Mouse (Mus musculus): Measurements from ENCODE around the gene Tdp1. TPM values are rescaled to one million over a fixed set of nuclear protein-coding genes. Genes with fewer than 3 reads are reported as not detected.

Tdp1 gene
- polyA plus RNA-seq, 1 experiment: 68.7 TPM

- H3K27me3 ChIP-seq (ENCODE audit: control insufficient read depth, insufficient read depth, low read length, poor library complexity, severe bottlenecking): no peaks in the 10 kb centered on the region
- no peak overlapping the region for H3K27ac ChIP-seq (ENCODE audit: insufficient read depth, low read length)
- no peaks in the 10 kb centered on the region for H3K36me3 ChIP-seq (ENCODE audit: control insufficient read depth, insufficient read depth, low read length, poor library complexity, severe bottlenecking)
- H3K9ac ChIP-seq (ENCODE audit: low read depth, poor library complexity, severe bottlenecking): no peak overlapping the region
- H3K4me3 ChIP-seq (ENCODE audit: low read depth, low read length): no peak overlapping the region
- no peaks in the 10 kb centered on the region for H3K9me3 ChIP-seq (replicated peaks; ENCODE audit: control insufficient read depth, insufficient read depth, low read length, poor library complexity, severe bottlenecking)
- TF ChIP-seq POLR2A (IDR thresholded peaks at IDR 0.05; ENCODE audit: insufficient read depth, low read length): no peak
- no peak for TF ChIP-seq EP300 (IDR thresholded peaks at IDR 0.05; ENCODE audit: insufficient read depth, low read depth, low read length)
- TF ChIP-seq CTCF (IDR thresholded peaks at IDR 0.05; ENCODE audit: low read depth, low read length): no peak
- peaks cover 2% of the 10 kb centered on the region for H3K4me1 ChIP-seq (ENCODE audit: control insufficient read depth, insufficient read depth, low read length)
These were observed 116.9 kb downstream of the Tdp1 start for GRCm38 (mm10) chr12:100001246-100001645.

DNA sequence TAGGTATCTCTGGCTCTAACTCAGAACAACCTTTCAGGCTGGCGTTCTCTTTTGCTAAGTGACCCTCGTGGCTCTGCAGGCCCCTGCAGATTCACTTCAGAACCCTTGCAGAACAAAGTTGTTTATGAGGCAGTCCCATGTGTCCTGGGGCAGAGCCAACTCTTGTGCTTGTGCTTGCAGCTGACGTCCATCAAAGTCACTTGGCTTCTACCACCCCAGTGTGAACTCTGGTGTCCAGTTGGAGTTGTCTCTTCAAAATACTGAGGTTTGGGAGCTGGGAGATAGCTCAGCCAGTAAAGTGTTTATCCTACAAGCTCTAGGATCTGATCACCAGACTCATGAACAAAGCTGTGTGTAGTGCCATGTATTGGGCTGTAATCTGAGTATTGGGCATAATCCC, 117.6 kb downstream of the Tdp1 start:
- Histone ChIP-seq H3K27ac (ENCODE audit: insufficient read depth, low read length) (no peak overlapping the region), H3K9me3 (replicated peaks; ENCODE audit: control insufficient read depth, insufficient read depth, low read length, poor library complexity, severe bottlenecking) (no peaks in the 10 kb centered on the region), H3K9ac (ENCODE audit: low read depth, poor library complexity, severe bottlenecking) (no peak overlapping the region), H3K4me1 (ENCODE audit: control insufficient read depth, insufficient read depth, low read length) (peaks cover 2% of the 10 kb centered on the region), H3K27me3 (ENCODE audit: control insufficient read depth, insufficient read depth, low read length, poor library complexity, severe bottlenecking) (no peaks in the 10 kb centered on the region), H3K36me3 (ENCODE audit: control insufficient read depth, insufficient read depth, low read length, poor library complexity, severe bottlenecking) (no peaks in the 10 kb centered on the region), H3K4me3 (ENCODE audit: low read depth, low read length) (no peak overlapping the region)
- TF ChIP-seq CTCF (IDR thresholded peaks at IDR 0.05; ENCODE audit: low read depth, low read length) (no peak), EP300 (IDR thresholded peaks at IDR 0.05; ENCODE audit: insufficient read depth, low read depth, low read length) (no peak), POLR2A (IDR thresholded peaks at IDR 0.05; ENCODE audit: insufficient read depth, low read length) (no peak)

DNA sequence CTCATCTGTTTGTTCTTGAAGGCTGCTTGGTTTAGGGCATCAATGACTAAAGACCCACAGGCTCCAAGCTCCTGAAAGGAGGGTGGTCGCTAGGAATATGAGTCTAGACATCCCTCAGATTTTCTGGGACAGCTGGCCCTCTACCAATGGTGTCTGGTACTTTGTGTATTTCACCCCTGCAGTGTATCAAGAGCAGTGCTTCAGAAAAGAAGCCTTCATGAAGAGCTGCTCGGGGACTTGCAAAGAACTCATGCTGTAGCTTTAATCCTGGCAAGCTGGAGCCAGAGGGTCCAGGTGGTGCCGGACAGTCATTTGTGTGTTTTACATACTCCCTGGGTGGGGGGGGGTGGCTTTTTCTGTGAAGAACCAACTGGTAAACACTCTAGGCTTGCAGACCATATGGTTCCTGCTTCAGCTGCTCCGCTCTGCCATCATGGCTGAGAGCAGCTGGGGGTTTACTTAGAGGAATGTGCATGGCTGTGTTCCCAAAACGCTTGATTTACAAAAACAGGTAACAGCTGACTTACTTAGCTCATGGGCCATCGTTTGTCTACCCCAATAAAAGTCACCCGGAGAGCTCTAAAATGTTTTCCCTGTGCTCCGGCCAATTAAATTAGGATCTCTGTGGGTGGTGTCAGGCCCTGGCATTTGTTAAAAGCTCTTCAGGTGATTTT, 118.7 kb downstream of the Tdp1 start:
- Histone ChIP-seq H3K27me3 (ENCODE audit: control insufficient read depth, insufficient read depth, low read length, poor library complexity, severe bottlenecking) (no peaks in the 10 kb centered on the region), H3K36me3 (ENCODE audit: control insufficient read depth, insufficient read depth, low read length, poor library complexity, severe bottlenecking) (no peaks in the 10 kb centered on the region), H3K9ac (ENCODE audit: low read depth, poor library complexity, severe bottlenecking) (no peak overlapping the region), H3K27ac (ENCODE audit: insufficient read depth, low read length) (no peak overlapping the region), H3K4me1 (ENCODE audit: control insufficient read depth, insufficient read depth, low read length) (peaks cover 2% of the 10 kb centered on the region), H3K9me3 (replicated peaks; ENCODE audit: control insufficient read depth, insufficient read depth, low read length, poor library complexity, severe bottlenecking) (no peaks in the 10 kb centered on the region), H3K4me3 (ENCODE audit: low read depth, low read length) (no peak overlapping the region)
- TF ChIP-seq CTCF (IDR thresholded peaks at IDR 0.05; ENCODE audit: low read depth, low read length) (no peak), EP300 (IDR thresholded peaks at IDR 0.05; ENCODE audit: insufficient read depth, low read depth, low read length) (no peak), POLR2A (IDR thresholded peaks at IDR 0.05; ENCODE audit: insufficient read depth, low read length) (no peak)

Other genes starting within 250 kb of the Tdp1 start
- 8.4 and 12.2 TPM in 2 replicates for gene Efcab11, start 78 bp upstream of the Tdp1 start, polyA plus RNA-seq (2011; ENCODE audit: insufficient read depth, insufficient read length, low read depth, missing spikeins)
- not detected in 2 replicates for gene Kcnk13, start 80.0 kb downstream of the Tdp1 start, polyA plus RNA-seq (2011; ENCODE audit: insufficient read depth, insufficient read length, low read depth, missing spikeins)
- 532 and 545 TPM in 2 replicates for gene Psmc1, start 225.6 kb downstream of the Tdp1 start, polyA plus RNA-seq (2011; ENCODE audit: insufficient read depth, insufficient read length, low read depth, missing spikeins)

Measured in ES-Bruce4 (cell line).